Mouse (Mus musculus) forebrain, embryonic 14.5 days (tissue): Measurements from ENCODE around the gene Prpf8. TPM values are rescaled to one million over a fixed set of nuclear protein-coding genes. Genes with fewer than 3 reads are reported as not detected.

Experiments used
- ATAC-seq: fragments of 200-750 bp; cut with Nextera tagmentation; 2 replicates; pipeline ENCODE4 v1.8.0; 2017; ENCODE audit warnings: mild to moderate bottlenecking, moderate library complexity
- DNase-seq: peaks from one replicate; pipeline ENCODE4 v3.0.0-alpha.2; 2015; ENCODE audit warnings: low spot score
- H3K27ac ChIP-seq: fragments of 300-500 bp; sonication (generic); 2 replicates; pipeline ENCODE4 v1.5.1; 2014; ENCODE audit warnings: low read depth, mild to moderate bottlenecking, control low read depth, low read length, moderate library complexity
- H3K27me3 ChIP-seq: fragments of 300-500 bp; sonication (generic); replicated peaks from 2 replicates; pipeline ENCODE4 v1.6.1; 2014; ENCODE audit warnings: low read length, control low read depth, mixed read lengths; ENCODE audit not compliant: control insufficient read depth, insufficient read depth
- H3K36me3 ChIP-seq: fragments of 300-500 bp; sonication (generic); 2 replicates; pipeline ENCODE4 v1.6.1; 2014; ENCODE audit warnings: low read length, control low read depth; ENCODE audit not compliant: control insufficient read depth, insufficient read depth
- H3K4me1 ChIP-seq: fragments of 300-500 bp; sonication (generic); 2 replicates; pipeline ENCODE4 v1.6.1; 2014; ENCODE audit warnings: antibody characterized with exemption, low read length, control low read depth; ENCODE audit not compliant: control insufficient read depth, insufficient read depth
- H3K4me2 ChIP-seq: fragments of 300-500 bp; sonication (generic); 2 replicates; pipeline ENCODE4 v1.6.1; 2014; ENCODE audit warnings: mild to moderate bottlenecking, control low read depth, low read length
- H3K4me3 ChIP-seq: fragments of 300-500 bp; sonication (generic); 2 replicates; pipeline ENCODE4 v1.5.1; 2014; ENCODE audit warnings: low read depth, low read length, control low read depth
- H3K9ac ChIP-seq: fragments of 300-500 bp; sonication (generic); 2 replicates; pipeline ENCODE4 v1.6.1; 2014; ENCODE audit warnings: mild to moderate bottlenecking, low read length, control low read depth, moderate library complexity
- H3K9me3 ChIP-seq: fragments of 300-500 bp; sonication (generic); replicated peaks from 2 replicates; pipeline ENCODE4 v1.6.1; 2016; ENCODE audit warnings: low read length, control low read depth, mixed read lengths; ENCODE audit not compliant: control insufficient read depth
- WGBS: fragments of 180-500 bp; shearing (Covaris S2); extraction: QIAGEN DNeasy Blood & Tissue Kit; methylation state at CpG from one replicate; pipeline ENCODE4 v1.1.7; 2014; 5-methylcytosine and 5-hydroxymethylcytosine counted together
- polyA plus RNA-seq: library from polyadenylated mRNA; unstranded; fragments of >200 nt; fragmentation: Nextera tagmentation; extraction: Ambion mirVana; gene quantifications from 2 replicates; pipeline ENCODE4 v1.2.1, GENCODE M21; 2014

Gene Prpf8
- polyA plus RNA-seq, 1 experiment from 2014 or later: 67.0 TPM

- Histone ChIP-seq H3K4me1 (peaks cover 7% of the 10 kb centered on the region), H3K27ac (no peak overlapping the region), H3K4me3 (no peak overlapping the region), H3K9me3 (no peaks in the 10 kb centered on the region), H3K9ac (peak overlapping the region; percentile 32; the same call in 1 of the 2 replicates), H3K36me3 (no peaks in the 10 kb centered on the region), H3K4me2 (no peak overlapping the region), H3K27me3 (no peaks in the 10 kb centered on the region)
- WGBS: 68% methylated on average over 9 of the region's 9 CpGs
- no peak for DNase-seq
- ATAC-seq: no peak
These were observed 51.8 kb downstream of the Prpf8 start for GRCm38 (mm10) chr11:75538184-75538969.

GRCm38 (mm10) chr11:75538970-75539299 is 52.3 kb downstream of the Prpf8 start:
- Histone ChIP-seq H3K9me3 (no peaks in the 10 kb centered on the region), H3K9ac (no peak overlapping the region), H3K36me3 (no peaks in the 10 kb centered on the region), H3K4me2 (no peak overlapping the region), H3K4me3 (no peak overlapping the region), H3K27me3 (no peaks in the 10 kb centered on the region), H3K27ac (no peak overlapping the region), H3K4me1 (peaks cover 7% of the 10 kb centered on the region)
- DNase-seq (no peak), ATAC-seq (no peak)
- 84% methylated on average over 13 of the region's 13 CpGs for WGBS

GRCm38 (mm10) chr11:75540209-75540608 is 53.6 kb downstream of the Prpf8 start:
- Histone ChIP-seq H3K9ac (no peak overlapping the region), H3K27ac (no peak overlapping the region), H3K36me3 (peaks cover 5% of the 10 kb centered on the region; the same call in 1 of the 2 replicates), H3K9me3 (no peaks in the 10 kb centered on the region), H3K4me2 (no peak overlapping the region), H3K4me3 (no peak overlapping the region), H3K27me3 (no peaks in the 10 kb centered on the region), H3K4me1 (peaks cover 3% of the 10 kb centered on the region; the same call in 1 of the 2 replicates)
- DNase-seq (no peak), ATAC-seq (no peak)
- 84% methylated on average over 8 of the region's 8 CpGs for WGBS

GRCm38 (mm10) chr11:75540710-75541581 is 54.3 kb downstream of the Prpf8 start:
- DNase-seq (peak; percentile 32), ATAC-seq (peak; percentile 63; the same call in 1 of the 2 replicates)
- H3K4me1 ChIP-seq: peaks cover 3% of the 10 kb centered on the region; the same call in 1 of the 2 replicates
- H3K9ac ChIP-seq: no peak overlapping the region
- 73% methylated on average over 19 of the region's 19 CpGs for WGBS
- no peaks in the 10 kb centered on the region for H3K27me3 ChIP-seq
- H3K27ac ChIP-seq: peak overlapping the region; percentile 54; the same call in 1 of the 2 replicates
- no peaks in the 10 kb centered on the region for H3K9me3 ChIP-seq
- H3K4me2 ChIP-seq: no peak overlapping the region
- peaks cover 12% of the 10 kb centered on the region; the same call in 1 of the 2 replicates for H3K36me3 ChIP-seq
- H3K4me3 ChIP-seq: no peak overlapping the region

- H3K4me2 ChIP-seq: no peak overlapping the region
- no peak overlapping the region for H3K4me3 ChIP-seq
- 81% methylated on average over 9 of the region's 9 CpGs for WGBS
- ATAC-seq: no peak
- H3K4me1 ChIP-seq: peaks cover 3% of the 10 kb centered on the region; the same call in 1 of the 2 replicates
- no peak overlapping the region for H3K27ac ChIP-seq
- DNase-seq: no peak
- H3K9ac ChIP-seq: no peak overlapping the region
- H3K9me3 ChIP-seq: no peaks in the 10 kb centered on the region
- H3K36me3 ChIP-seq: peaks cover 23% of the 10 kb centered on the region
- H3K27me3 ChIP-seq: no peaks in the 10 kb centered on the region
These were observed 58.1 kb downstream of the Prpf8 start for GRCm38 (mm10) chr11:75544713-75545112.

- DNase-seq: no peak
- no peak for ATAC-seq
- Histone ChIP-seq H3K4me2 (no peak overlapping the region), H3K9me3 (no peaks in the 10 kb centered on the region), H3K4me3 (no peak overlapping the region), H3K36me3 (peaks cover 23% of the 10 kb centered on the region), H3K4me1 (peaks cover 7% of the 10 kb centered on the region), H3K9ac (no peak overlapping the region), H3K27ac (no peak overlapping the region), H3K27me3 (no peaks in the 10 kb centered on the region)
- 79% methylated on average over 4 of the region's 4 CpGs for WGBS
These were observed 59.4 kb downstream of the Prpf8 start for GRCm38 (mm10) chr11:75546057-75546456.

- H3K4me3 ChIP-seq: no peak overlapping the region
- H3K4me2 ChIP-seq: no peak overlapping the region
- peaks cover 11% of the 10 kb centered on the region for H3K4me1 ChIP-seq
- peaks cover 23% of the 10 kb centered on the region for H3K36me3 ChIP-seq
- no peaks in the 10 kb centered on the region for H3K9me3 ChIP-seq
- DNase-seq: peak; percentile 23
- WGBS: 56% methylated on average over 5 of the region's 5 CpGs
- H3K27me3 ChIP-seq: no peaks in the 10 kb centered on the region
- ATAC-seq: 0 out of 2 replicates have a peak, but pooled peaks have one; percentile 29
- H3K27ac ChIP-seq: no peak overlapping the region
- no peak overlapping the region for H3K9ac ChIP-seq
These were observed 63.1 kb downstream of the Prpf8 start for GRCm38 (mm10) chr11:75549658-75550111.

GRCm38 (mm10) chr11:75550200-75550946 is 63.8 kb downstream of the Prpf8 start:
- Histone ChIP-seq H3K9ac (no peak overlapping the region), H3K27ac (no peak overlapping the region), H3K36me3 (peaks cover 17% of the 10 kb centered on the region), H3K27me3 (no peaks in the 10 kb centered on the region), H3K4me1 (peaks cover 11% of the 10 kb centered on the region), H3K9me3 (no peaks in the 10 kb centered on the region), H3K4me3 (no peak overlapping the region), H3K4me2 (no peak overlapping the region)
- 52% methylated on average over 12 of the region's 12 CpGs for WGBS
- ATAC-seq (peak; percentile 23; the same call in 1 of the 2 replicates), DNase-seq (peak; percentile 25)
